Mouse (Mus musculus) E14TG2a.4 (cell line): ENCODE data around the gene Kirrel3.

Source experiments
- CTCF ChIP-seq: conservative IDR thresholded peaks from 2 replicates; pipeline ENCODE4 v1.5.1; 2014; ENCODE audit warnings: low read length
- NANOG ChIP-seq: IDR thresholded peaks from 2 replicates; pipeline ENCODE4 v1.6.1; 2014; ENCODE audit warnings: borderline replicate concordance, low read length, mixed read lengths
- POU5F1 ChIP-seq: IDR thresholded peaks from 2 replicates; pipeline ENCODE4 v1.6.1; 2014; ENCODE audit warnings: low read length, borderline replicate concordance

DNA sequence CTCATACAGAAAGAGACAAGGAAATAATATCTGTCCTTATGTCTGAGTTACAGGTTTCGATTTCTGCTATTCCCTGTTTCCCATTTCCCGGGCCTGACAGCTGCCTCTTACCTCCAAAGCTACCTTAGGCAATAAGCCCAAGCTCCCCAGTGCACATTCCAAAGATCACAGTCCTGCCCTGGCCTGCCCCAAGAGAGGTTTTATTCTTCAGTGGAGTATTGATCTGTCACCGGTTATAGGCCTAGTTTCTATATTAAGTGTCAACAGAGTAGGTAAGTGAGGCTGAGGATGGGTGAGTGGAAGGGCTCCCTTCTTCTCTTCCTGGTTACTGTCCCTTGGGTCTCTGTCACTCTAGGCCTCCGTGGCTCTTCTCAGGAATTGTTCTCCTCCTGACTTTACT, 249.3 kb downstream of the Kirrel3 start:
- TF ChIP-seq CTCF (no peak), NANOG (no peak), POU5F1 (no peak)
